Mouse (Mus musculus) kidney, embryonic 14.5 days (tissue): Measurements from ENCODE around the gene Zmiz1. TPM values are rescaled to one million over a fixed set of nuclear protein-coding genes. Genes with fewer than 3 reads are reported as not detected.

Experiments
- ATAC-seq: fragments of 200-750 bp; cut with Nextera tagmentation; 2 replicates; pipeline ENCODE4 v1.8.0; 2017; ENCODE audit warnings: moderate number of reproducible peaks, mild to moderate bottlenecking, moderate TSS enrichment, moderate library complexity; ENCODE audit not compliant: low FRiP score, low TSS enrichment
- H3K27ac ChIP-seq: fragments of 300-500 bp; sonication (generic); 2 replicates; pipeline ENCODE4 v1.5.1; 2014; ENCODE audit warnings: low read depth, mild to moderate bottlenecking, low read length, moderate library complexity, mixed read lengths
- H3K27me3 ChIP-seq: fragments of 300-500 bp; sonication (generic); 2 replicates; pipeline ENCODE4 v1.6.1; 2014; ENCODE audit warnings: mild to moderate bottlenecking, low read length; ENCODE audit not compliant: control insufficient read depth, insufficient read depth
- H3K36me3 ChIP-seq: fragments of 300-500 bp; sonication (generic); 2 replicates; pipeline ENCODE4 v1.6.1; 2014; ENCODE audit warnings: low read length, mixed read lengths; ENCODE audit not compliant: control insufficient read depth, insufficient read depth
- H3K4me1 ChIP-seq: fragments of 300-500 bp; sonication (generic); 2 replicates; pipeline ENCODE4 v1.6.1; 2014; ENCODE audit warnings: low read length, mixed read lengths; ENCODE audit not compliant: control insufficient read depth, insufficient read depth
- H3K4me2 ChIP-seq: fragments of 300-500 bp; sonication (generic); replicated peaks from 2 replicates; pipeline ENCODE4 v1.6.1; 2014; ENCODE audit warnings: low read depth, mild to moderate bottlenecking, low read length
- H3K4me3 ChIP-seq: fragments of 300-500 bp; sonication (generic); 2 replicates; pipeline ENCODE4 v1.5.1; 2014; ENCODE audit warnings: mild to moderate bottlenecking, low read length
- H3K9ac ChIP-seq: fragments of 300-500 bp; sonication (generic); 2 replicates; pipeline ENCODE4 v1.6.1; 2014; ENCODE audit warnings: low read depth, mild to moderate bottlenecking, low read length, moderate library complexity
- H3K9me3 ChIP-seq: fragments of 300-500 bp; sonication (generic); 2 replicates; pipeline ENCODE4 v1.6.1; 2016; ENCODE audit warnings: low read length; ENCODE audit not compliant: control insufficient read depth
- WGBS: fragments of 180-500 bp; shearing (Covaris S2); extraction: QIAGEN DNeasy Blood & Tissue Kit; methylation state at CpG from one replicate; pipeline ENCODE4 v1.1.7; 2014; 5-methylcytosine and 5-hydroxymethylcytosine counted together
- polyA plus RNA-seq: library from polyadenylated mRNA; unstranded; fragments of >200 nt; fragmentation: Nextera tagmentation; extraction: Ambion mirVana; gene quantifications from 2 replicates; pipeline ENCODE4 v1.2.1, GENCODE M21; 2014

The Zmiz1 gene
- polyA plus RNA-seq, 1 experiment from 2014 or later, result 57.3 TPM

DNA sequence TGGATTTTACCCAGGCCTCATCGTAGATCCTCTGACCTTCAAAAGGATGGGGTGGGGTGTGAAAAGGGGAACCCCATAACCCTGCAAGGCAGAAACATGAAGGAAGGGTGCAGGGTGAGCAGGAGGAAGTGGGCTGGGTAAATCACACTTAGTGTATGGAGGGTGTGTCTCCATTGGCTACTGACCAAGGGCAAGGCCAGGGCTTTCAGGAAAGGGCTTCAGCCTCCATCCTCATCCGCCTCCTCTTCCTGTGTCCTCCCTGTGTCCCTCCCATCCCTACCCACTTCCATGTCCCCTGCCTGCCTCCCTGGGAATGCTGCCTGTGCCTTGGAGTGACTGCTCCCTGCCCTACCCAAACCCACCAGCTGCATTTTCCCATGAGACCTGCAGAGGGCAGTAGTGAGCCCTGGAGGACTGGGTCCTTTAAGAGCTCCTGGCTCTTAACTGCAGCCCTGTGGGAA is 187.2 kb downstream of the Zmiz1 start:
- H3K9me3 ChIP-seq, result no peaks in the 10 kb centered on the region
- no peak overlapping the region for H3K4me2 ChIP-seq
- H3K9ac ChIP-seq, result no peak overlapping the region
- H3K36me3 ChIP-seq, result peaks cover 94% of the 10 kb centered on the region
- no peak for ATAC-seq
- H3K4me1 ChIP-seq, result no peaks in the 10 kb centered on the region
- no peak overlapping the region for H3K4me3 ChIP-seq
- no peaks in the 10 kb centered on the region for H3K27me3 ChIP-seq
- no peak overlapping the region for H3K27ac ChIP-seq
- WGBS, result 64% methylated on average over 2 of the region's 2 CpGs

DNA sequence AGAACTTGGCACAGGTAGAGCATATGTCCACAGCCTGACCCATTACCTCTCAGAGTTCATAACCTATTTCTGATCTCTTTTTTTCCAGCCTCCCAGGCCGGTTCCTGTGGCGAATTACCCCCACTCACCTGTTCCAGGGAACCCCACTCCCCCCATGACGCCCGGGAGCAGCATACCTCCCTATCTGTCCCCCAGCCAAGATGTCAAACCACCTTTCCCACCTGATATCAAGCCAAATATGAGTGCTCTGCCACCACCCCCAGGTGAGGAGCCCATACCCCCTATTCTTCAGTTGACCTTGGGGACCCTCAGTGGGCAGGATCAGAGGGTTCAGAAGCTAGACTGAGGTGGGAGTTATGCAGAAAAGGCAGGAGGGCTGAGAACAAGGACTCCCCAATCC is 192.1 kb downstream of the Zmiz1 start:
- Histone ChIP-seq H3K27ac (no peak overlapping the region), H3K36me3 (peaks cover 100% of the 10 kb centered on the region), H3K9ac (no peak overlapping the region), H3K27me3 (no peaks in the 10 kb centered on the region), H3K9me3 (no peaks in the 10 kb centered on the region), H3K4me2 (no peak overlapping the region), H3K4me1 (no peaks in the 10 kb centered on the region), H3K4me3 (no peak overlapping the region)
- WGBS, result 100% methylated on average over 4 of the region's 4 CpGs
- no peak for ATAC-seq

DNA sequence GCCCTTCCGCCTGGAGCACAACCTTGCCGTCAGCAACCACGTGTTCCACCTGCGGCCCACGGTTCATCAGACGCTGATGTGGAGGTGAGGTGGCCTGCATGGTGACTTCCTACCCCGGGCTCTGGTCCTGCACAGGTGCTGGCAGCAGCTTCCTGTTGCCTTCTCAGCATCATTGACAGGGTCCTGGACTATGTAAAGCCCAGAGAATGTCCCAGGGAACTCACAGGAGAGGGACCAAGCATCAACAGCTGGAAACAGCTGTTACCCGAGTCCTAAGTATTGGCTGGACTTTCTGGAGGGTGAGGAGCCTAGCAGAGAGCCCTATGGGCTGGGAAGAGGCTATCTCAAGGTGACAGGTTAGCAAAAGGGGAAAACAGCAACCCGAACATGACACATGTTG is 192.9 kb downstream of the Zmiz1 start:
- H3K9me3 ChIP-seq, result no peaks in the 10 kb centered on the region
- H3K27ac ChIP-seq, result no peak overlapping the region
- no peak overlapping the region for H3K9ac ChIP-seq
- H3K36me3 ChIP-seq, result peaks cover 100% of the 10 kb centered on the region
- no peaks in the 10 kb centered on the region for H3K4me1 ChIP-seq
- ATAC-seq, result no peak
- 90% methylated on average over 9 of the region's 9 CpGs for WGBS
- no peak overlapping the region for H3K4me2 ChIP-seq
- H3K27me3 ChIP-seq, result no peaks in the 10 kb centered on the region
- H3K4me3 ChIP-seq, result no peak overlapping the region

DNA sequence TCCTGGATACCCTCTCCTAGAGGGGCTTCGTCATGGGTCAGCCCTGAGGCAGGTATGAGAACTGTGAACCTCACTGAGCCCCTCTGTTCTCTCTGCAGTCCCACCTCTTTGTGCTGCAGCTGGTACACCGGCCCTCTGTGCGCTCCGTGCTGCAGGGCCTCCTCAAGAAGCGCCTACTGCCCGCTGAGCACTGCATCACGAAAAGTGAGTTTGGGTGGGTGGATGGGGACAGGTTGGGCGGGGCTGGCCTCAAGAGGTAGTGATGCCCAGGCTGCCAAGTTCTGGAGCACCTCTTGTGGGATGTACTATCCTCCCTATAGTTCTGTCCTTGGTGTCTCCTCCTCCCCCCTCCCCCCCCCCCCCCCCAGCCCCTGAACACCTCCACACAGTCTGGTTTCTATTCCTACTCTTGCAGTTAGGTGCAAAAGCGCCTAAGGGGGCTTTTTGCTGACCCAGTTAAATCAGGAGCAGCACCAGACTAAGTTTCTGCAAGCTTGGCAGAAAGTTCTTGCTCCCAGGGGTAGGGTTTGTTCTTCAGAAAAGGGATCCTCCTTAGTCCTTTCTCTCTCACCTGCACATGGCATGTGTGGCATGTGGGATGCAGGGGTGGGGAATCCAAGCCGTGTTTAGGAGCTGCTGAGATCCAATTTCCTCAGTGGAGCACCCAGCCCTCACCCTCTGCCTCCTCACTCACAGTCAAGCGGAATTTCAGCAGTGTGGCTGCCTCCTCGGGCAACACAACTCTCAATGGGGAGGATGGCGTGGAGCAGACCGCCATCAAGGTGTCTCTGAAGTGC is 195.6 kb downstream of the Zmiz1 start:
- no peak for ATAC-seq
- H3K27me3 ChIP-seq, result no peaks in the 10 kb centered on the region
- no peak overlapping the region for H3K9ac ChIP-seq
- peaks cover 100% of the 10 kb centered on the region for H3K36me3 ChIP-seq
- H3K9me3 ChIP-seq, result no peaks in the 10 kb centered on the region
- no peak overlapping the region for H3K4me3 ChIP-seq
- no peak overlapping the region for H3K4me2 ChIP-seq
- no peak overlapping the region for H3K27ac ChIP-seq
- WGBS, result 93% methylated on average over 14 of the region's 14 CpGs
- no peaks in the 10 kb centered on the region for H3K4me1 ChIP-seq

DNA sequence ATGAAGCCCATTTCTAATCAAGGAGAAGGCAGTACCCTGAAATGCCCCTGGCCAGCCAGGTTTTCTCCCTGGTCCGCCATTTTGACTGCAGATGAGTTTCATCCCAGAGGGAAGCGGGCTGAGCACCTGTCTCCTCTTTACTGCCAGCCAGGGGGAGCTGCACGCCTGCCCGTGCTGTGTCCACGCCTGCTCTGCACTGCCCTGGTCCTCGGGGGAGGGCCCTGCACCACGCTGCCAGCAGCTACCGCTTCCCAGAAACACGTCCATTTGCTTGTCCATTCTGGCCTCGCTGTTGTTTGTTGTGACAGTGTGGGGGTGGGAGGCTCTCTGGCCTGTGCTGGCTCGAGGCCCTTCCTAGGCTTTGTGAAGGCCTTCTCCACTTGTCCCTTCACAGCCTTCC is 201.7 kb downstream of the Zmiz1 start:
- no peak overlapping the region for H3K4me3 ChIP-seq
- H3K4me2 ChIP-seq, result no peak overlapping the region
- no peak for ATAC-seq
- no peaks in the 10 kb centered on the region for H3K27me3 ChIP-seq
- H3K36me3 ChIP-seq, result peaks cover 98% of the 10 kb centered on the region
- WGBS, result 56% methylated on average over 11 of the region's 11 CpGs
- H3K27ac ChIP-seq, result no peak overlapping the region
- H3K9me3 ChIP-seq, result no peaks in the 10 kb centered on the region
- H3K9ac ChIP-seq, result no peak overlapping the region
- no peaks in the 10 kb centered on the region for H3K4me1 ChIP-seq

DNA sequence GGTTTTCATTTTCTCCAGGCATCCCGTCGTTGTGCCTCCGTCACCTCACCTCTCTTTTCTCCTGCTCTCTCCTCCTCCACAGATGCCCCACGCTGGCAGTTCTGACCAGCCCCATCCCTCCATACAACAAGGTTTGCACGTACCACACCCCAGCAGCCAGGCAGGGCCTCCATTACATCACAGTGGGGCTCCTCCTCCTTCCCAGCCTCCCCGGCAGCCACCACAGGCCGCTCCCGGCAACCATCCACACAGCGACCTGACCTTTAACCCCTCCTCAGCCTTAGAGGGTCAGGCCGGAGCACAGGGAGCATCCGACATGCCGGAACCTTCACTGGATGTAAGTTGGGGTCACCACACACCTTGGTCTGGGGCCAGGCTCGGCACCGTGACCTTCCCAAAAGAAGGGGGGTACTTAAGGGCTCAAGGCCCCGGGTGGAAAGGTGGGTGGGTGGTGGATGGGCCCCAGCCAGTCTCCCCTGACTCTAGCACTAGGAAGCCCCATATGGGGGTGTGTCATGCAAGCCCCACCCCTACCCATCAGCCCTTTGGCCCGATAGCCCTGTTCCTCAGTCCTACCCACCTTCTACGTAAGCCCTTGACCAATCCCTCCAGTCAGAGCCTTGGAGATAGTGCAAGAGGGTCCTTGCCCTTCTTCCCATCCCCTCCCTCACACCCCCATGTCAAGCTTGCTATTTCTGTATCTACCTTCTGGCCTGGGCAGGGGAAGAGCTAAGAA is 202.4 kb downstream of the Zmiz1 start:
- Histone ChIP-seq H3K27me3 (no peaks in the 10 kb centered on the region), H3K4me1 (no peaks in the 10 kb centered on the region), H3K4me2 (no peak overlapping the region), H3K4me3 (no peak overlapping the region), H3K27ac (no peak overlapping the region), H3K9ac (no peak overlapping the region), H3K36me3 (peaks cover 97% of the 10 kb centered on the region), H3K9me3 (no peaks in the 10 kb centered on the region)
- 72% methylated on average over 17 of the region's 17 CpGs for WGBS
- no peak for ATAC-seq

DNA sequence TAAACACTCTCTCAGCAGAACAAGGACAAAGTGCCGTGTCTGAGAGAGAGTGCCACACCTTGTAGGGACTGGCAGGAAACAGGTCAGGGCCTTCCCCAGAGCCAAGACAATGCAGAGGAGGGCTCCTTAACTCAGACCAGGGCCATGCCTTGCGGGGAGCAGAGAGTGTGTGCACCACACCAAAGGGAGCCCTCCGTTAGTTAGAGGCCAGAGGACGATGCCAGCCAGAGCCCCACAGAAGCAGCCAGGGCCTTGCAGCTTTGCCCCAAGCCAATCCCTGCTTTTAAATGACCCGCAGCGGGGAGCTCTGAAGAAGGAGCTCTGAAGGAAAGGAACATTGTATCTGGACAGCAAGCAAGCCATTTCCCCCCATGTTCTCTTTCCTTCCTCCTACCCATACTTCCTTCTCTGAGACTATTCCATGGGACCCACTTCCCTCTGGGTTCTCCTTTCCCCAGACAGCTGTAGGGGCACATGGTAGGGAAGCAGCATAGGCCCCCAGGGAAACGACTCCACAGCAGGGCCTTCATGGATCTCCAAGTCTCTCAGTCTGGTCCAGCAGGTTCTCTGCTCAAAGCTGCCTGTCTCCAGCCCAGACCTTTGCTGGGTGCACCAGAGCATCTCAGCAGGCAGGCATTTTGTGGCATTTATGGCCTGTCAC is 204.8 kb downstream of the Zmiz1 start:
- Histone ChIP-seq H3K4me1 (no peaks in the 10 kb centered on the region), H3K27me3 (no peaks in the 10 kb centered on the region), H3K36me3 (peaks cover 73% of the 10 kb centered on the region), H3K9me3 (no peaks in the 10 kb centered on the region), H3K27ac (no peak overlapping the region), H3K9ac (no peak overlapping the region), H3K4me3 (no peak overlapping the region), H3K4me2 (no peak overlapping the region)
- no peak for ATAC-seq
- WGBS, result 82% methylated on average over 7 of the region's 7 CpGs

DNA sequence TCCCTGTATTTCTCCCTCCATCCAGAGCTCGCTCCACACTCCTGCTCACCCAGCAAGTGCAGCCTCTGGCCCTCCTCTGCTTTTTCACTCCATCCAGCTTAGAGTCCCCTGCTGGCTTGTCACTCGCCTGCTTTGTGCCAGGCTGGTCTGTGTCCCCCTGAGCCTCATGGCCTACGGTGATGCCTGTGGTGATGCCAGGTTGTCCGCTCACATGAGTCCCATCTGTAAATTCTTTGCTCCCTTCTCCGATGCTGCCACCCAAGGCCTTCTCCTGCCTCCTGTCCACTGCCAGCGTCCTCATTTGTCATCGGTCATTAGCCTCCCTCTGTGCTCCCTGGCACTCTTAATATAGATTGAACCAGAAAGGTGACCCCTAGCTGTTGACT is 205.3 kb downstream of the Zmiz1 start:
- WGBS, result 74% methylated on average over 7 of the region's 7 CpGs
- H3K36me3 ChIP-seq, result peaks cover 71% of the 10 kb centered on the region

More for the DNA sequence above, 205.3 kb downstream of the Zmiz1 start:
- H3K27ac ChIP-seq, result no peak overlapping the region
- ATAC-seq, result no peak
- H3K9ac ChIP-seq, result no peak overlapping the region
- no peaks in the 10 kb centered on the region for H3K27me3 ChIP-seq
- H3K4me3 ChIP-seq, result no peak overlapping the region
- no peaks in the 10 kb centered on the region for H3K4me1 ChIP-seq
- no peaks in the 10 kb centered on the region for H3K9me3 ChIP-seq
- no peak overlapping the region for H3K4me2 ChIP-seq
